Mouse (Mus musculus) heart, embryonic 16.5 days (tissue): ENCODE measurements around the gene Bloc1s3. TPM values are rescaled to one million over a fixed set of nuclear protein-coding genes. Genes with fewer than 3 reads are reported as not detected.

Experiments used
- ATAC-seq: fragments of 200-750 bp; cut with Nextera tagmentation; replicated peaks from 2 replicates; pipeline ENCODE4 v1.8.0; 2017; ENCODE audit warnings: moderate number of reproducible peaks; ENCODE audit not compliant: insufficient read depth, low FRiP score; ENCODE audit errors: extremely low read depth
- H3K27ac ChIP-seq: fragments of 300-500 bp; sonication (generic); 2 replicates; pipeline ENCODE4 v1.5.1; 2014; ENCODE audit warnings: mild to moderate bottlenecking, low read length, control low read depth, moderate library complexity
- H3K27me3 ChIP-seq: fragments of 300-500 bp; sonication (generic); 2 replicates; pipeline ENCODE4 v1.6.1; 2014; ENCODE audit warnings: low read length, mixed read lengths; ENCODE audit not compliant: control insufficient read depth, insufficient read depth
- H3K36me3 ChIP-seq: fragments of 300-500 bp; sonication (generic); 2 replicates; pipeline ENCODE4 v1.6.1; 2014; ENCODE audit not compliant: control insufficient read depth, insufficient read depth
- H3K4me1 ChIP-seq: fragments of 300-500 bp; sonication (generic); 2 replicates; pipeline ENCODE4 v1.6.1; 2014; ENCODE audit warnings: low read length, mixed read lengths; ENCODE audit not compliant: control insufficient read depth, insufficient read depth
- H3K4me2 ChIP-seq: fragments of 300-500 bp; sonication (generic); 2 replicates; pipeline ENCODE4 v1.6.1; 2014; ENCODE audit warnings: low read depth, mild to moderate bottlenecking, control low read depth, low read length
- H3K4me3 ChIP-seq: fragments of 300-500 bp; sonication (generic); 2 replicates; pipeline ENCODE4 v1.5.1; 2014; ENCODE audit warnings: mild to moderate bottlenecking, control low read depth, low read length
- H3K9ac ChIP-seq: fragments of 300-500 bp; sonication (generic); 2 replicates; pipeline ENCODE4 v1.6.1; 2014; ENCODE audit warnings: low read length, control low read depth
- H3K9me3 ChIP-seq: fragments of 300-500 bp; sonication (generic); replicated peaks from 2 replicates; pipeline ENCODE4 v1.6.1; 2016; ENCODE audit warnings: low read length; ENCODE audit not compliant: control insufficient read depth
- WGBS: fragments of 180-500 bp; shearing (Covaris S2); extraction: QIAGEN DNeasy Blood & Tissue Kit; methylation state at CpG from one replicate; pipeline ENCODE4 v1.1.7; 2014; 5-methylcytosine and 5-hydroxymethylcytosine counted together
- polyA plus RNA-seq: library from polyadenylated mRNA; unstranded; fragments of >200 nt; fragmentation: Nextera tagmentation; extraction: Ambion mirVana; gene quantifications from 2 replicates; pipeline ENCODE4 v1.2.1, GENCODE M21; 2015

Bloc1s3 gene
- polyA plus RNA-seq, 1 experiment from 2014 or later, result 1.7 TPM

GRCm38 (mm10) chr7:19462884-19463381 is 45.2 kb downstream of the Bloc1s3 start, which contains the start of gene Exoc3l2:
Gene Exoc3l2 (plus strand): TSS chr7:19463331.
- Histone ChIP-seq H3K36me3 (no peaks in the 10 kb centered on the region), H3K4me1 (peaks cover 8% of the 10 kb centered on the region), H3K27ac (no peak within 1 kb of the TSS), H3K4me2 (no peak within 1 kb of the TSS), H3K9ac (no peak within 1 kb of the TSS), H3K4me3 (no peak within 1 kb of the TSS), H3K27me3 (no peaks in the 10 kb centered on the region; the same call in 1 of the 2 replicates), H3K9me3 (no peaks in the 10 kb centered on the region)
- WGBS, result 36% methylated on average over 6 of the region's 6 CpGs
- no peak for ATAC-seq

DNA sequence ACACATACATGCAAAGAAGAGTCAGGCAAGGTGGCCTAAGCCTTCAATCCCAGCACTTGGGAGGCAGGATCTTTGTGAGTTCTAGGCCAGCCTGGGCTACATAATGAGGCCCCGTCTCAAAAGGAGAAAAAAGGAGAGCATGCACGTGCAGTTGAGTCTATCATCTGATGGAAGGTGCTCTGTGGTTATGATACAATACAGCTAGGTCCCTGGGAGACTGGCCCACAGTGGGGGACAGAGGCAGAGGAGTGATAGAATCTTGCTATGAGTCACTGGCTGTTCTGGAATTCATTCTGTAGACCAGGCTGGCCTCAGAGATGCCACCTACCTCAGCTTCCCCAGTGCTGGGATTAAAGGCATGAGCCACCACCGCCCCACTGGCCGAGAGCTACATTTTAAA is 45.7 kb downstream of the Bloc1s3 start:
- Histone ChIP-seq H3K36me3 (no peaks in the 10 kb centered on the region), H3K27ac (no peak overlapping the region), H3K27me3 (no peaks in the 10 kb centered on the region; the same call in 1 of the 2 replicates), H3K9me3 (no peaks in the 10 kb centered on the region), H3K4me1 (peaks cover 11% of the 10 kb centered on the region), H3K9ac (no peak overlapping the region), H3K4me2 (no peak overlapping the region), H3K4me3 (no peak overlapping the region)
- 63% methylated on average over 4 of the region's 4 CpGs for WGBS
- ATAC-seq, result no peak

GRCm38 (mm10) chr7:19461488-19461887 is 46.7 kb downstream of the Bloc1s3 start:
- WGBS, result 8% methylated on average over 6 of the region's 6 CpGs
- Histone ChIP-seq H3K4me2 (peak overlapping the region; percentile 28; the same call in 1 of the 2 replicates), H3K36me3 (no peaks in the 10 kb centered on the region), H3K9me3 (no peaks in the 10 kb centered on the region), H3K9ac (no peak overlapping the region), H3K4me1 (peaks cover 20% of the 10 kb centered on the region), H3K27ac (no peak overlapping the region), H3K27me3 (no peaks in the 10 kb centered on the region), H3K4me3 (no peak overlapping the region)
- no peak for ATAC-seq

- peaks cover 28% of the 10 kb centered on the region for H3K4me1 ChIP-seq
- no peak overlapping the region for H3K4me2 ChIP-seq
- ATAC-seq, result no peak
Measured at GRCm38 (mm10) chr7:19460500-19460899, 47.7 kb downstream of the Bloc1s3 start.

DNA sequence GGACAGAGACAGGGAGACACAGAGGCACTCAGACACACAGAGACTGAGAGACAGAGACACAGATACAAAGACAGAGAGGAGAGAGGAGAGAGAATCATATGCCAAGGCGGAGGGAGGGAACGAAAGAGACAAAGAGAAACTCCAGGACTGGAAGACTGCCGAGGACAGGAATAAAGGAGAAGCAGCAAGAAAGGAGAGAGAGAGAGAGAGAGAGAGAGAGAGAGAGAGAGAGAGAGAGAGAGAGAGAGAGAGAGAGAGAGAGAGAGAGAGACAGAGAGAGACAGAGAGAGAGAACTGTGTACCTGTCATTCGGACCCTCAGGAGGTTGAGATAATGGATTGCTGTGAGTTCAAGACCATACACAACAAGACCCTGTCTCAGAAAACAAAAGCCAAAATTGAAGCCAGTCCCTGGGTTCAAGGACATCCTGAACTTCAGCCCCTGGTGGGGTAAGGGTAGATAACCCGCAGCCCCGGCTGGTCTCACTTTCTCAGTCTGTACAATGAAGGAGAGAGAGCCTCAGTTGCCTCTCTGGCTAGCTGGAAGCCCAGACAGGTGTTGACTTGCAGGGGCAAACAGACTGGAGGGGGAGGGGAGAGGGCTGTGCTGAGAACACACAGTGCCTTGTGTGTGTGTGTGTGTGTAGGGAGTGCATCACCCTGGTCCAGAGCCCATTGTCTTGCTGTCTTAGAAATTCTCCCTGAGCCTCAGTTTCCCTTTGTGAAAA is 48.9 kb downstream of the Bloc1s3 start:
- peaks cover 24% of the 10 kb centered on the region for H3K4me1 ChIP-seq
- no peaks in the 10 kb centered on the region for H3K27me3 ChIP-seq
- H3K9ac ChIP-seq, result peak overlapping the region; percentile 90
- peak overlapping the region; percentile 63 for H3K4me2 ChIP-seq
- H3K36me3 ChIP-seq, result no peaks in the 10 kb centered on the region
- peak overlapping the region; percentile 11 for H3K27ac ChIP-seq
- H3K9me3 ChIP-seq, result no peaks in the 10 kb centered on the region
- ATAC-seq, result no peak
- 18% methylated on average over 6 of the region's 6 CpGs for WGBS
- peak overlapping the region; percentile 86 for H3K4me3 ChIP-seq

More at GRCm38 (mm10) chr7:19460500-19460899, 47.7 kb downstream of the Bloc1s3 start:
- no peaks in the 10 kb centered on the region for H3K36me3 ChIP-seq
- no peaks in the 10 kb centered on the region for H3K9me3 ChIP-seq
- H3K9ac ChIP-seq, result no peak overlapping the region
- H3K27ac ChIP-seq, result no peak overlapping the region
- H3K27me3 ChIP-seq, result no peaks in the 10 kb centered on the region
- no peak overlapping the region for H3K4me3 ChIP-seq
- WGBS, result 67% methylated on average over 1 of the region's 1 CpGs

DNA sequence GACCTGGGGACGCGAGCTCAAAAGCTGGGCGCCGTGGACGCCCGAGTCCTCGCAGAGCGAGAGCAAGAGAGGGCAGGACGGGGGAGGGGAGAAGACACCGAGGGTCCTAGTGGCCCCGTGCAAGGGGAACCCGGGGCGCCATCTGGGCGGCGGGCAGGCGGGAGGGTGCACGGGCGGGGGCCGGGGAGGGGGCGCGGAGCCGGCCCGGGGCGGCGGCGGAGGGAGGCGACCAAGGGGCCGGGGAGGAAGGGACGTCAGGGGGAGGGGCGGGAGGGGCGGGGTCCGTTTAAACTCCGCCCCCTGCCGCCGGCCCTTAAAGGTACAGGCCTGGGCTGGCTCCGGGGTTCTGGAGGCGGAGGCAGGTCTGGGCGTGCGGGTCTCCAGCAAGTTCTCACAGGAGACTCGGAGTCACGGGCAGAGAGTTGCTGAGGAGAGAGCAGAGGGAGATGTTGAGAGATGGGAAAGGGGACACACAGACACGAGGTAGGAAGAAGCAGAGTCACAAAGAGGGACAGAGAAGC is 49.5 kb downstream of the Bloc1s3 start, which contains the start of gene Mark4:
Gene Mark4 (minus strand): TSS at position 231 of the 521 bp plus-strand sequence.
- peak; percentile 90 for ATAC-seq
- Histone ChIP-seq H3K36me3 (no peaks in the 10 kb centered on the region), H3K27ac (peak within 1 kb of the TSS; percentile 81), H3K9ac (peak within 1 kb of the TSS; percentile 90), H3K9me3 (no peaks in the 10 kb centered on the region), H3K4me2 (peak within 1 kb of the TSS; percentile 96), H3K4me1 (peaks cover 24% of the 10 kb centered on the region), H3K4me3 (peak within 1 kb of the TSS; percentile 86), H3K27me3 (no peaks in the 10 kb centered on the region)
- WGBS, result 3% methylated on average over 24 of the region's 42 CpGs

- Histone ChIP-seq H3K36me3 (no peaks in the 10 kb centered on the region), H3K27me3 (no peaks in the 10 kb centered on the region), H3K4me1 (peaks cover 24% of the 10 kb centered on the region), H3K9me3 (no peaks in the 10 kb centered on the region), H3K9ac (peak overlapping the region; percentile 90), H3K27ac (peak overlapping the region; percentile 81), H3K4me2 (peak overlapping the region; percentile 96), H3K4me3 (peak overlapping the region; percentile 86)
- ATAC-seq, result peak; percentile 74
- under 1% methylated on average over 29 of the region's 31 CpGs for WGBS
Measured at GRCm38 (mm10) chr7:19458072-19458486, 50.1 kb downstream of the Bloc1s3 start.

GRCm38 (mm10) chr7:19457414-19458071 is 50.6 kb downstream of the Bloc1s3 start:
- ATAC-seq, result no peak
- H3K36me3 ChIP-seq, result no peaks in the 10 kb centered on the region
- 6% methylated on average over 14 of the region's 14 CpGs for WGBS

More at GRCm38 (mm10) chr7:19457414-19458071, 50.6 kb downstream of the Bloc1s3 start:
- Histone ChIP-seq H3K27ac (peak overlapping the region; percentile 81), H3K4me3 (peak overlapping the region; percentile 86), H3K4me1 (peaks cover 24% of the 10 kb centered on the region), H3K9ac (peak overlapping the region; percentile 90), H3K9me3 (no peaks in the 10 kb centered on the region), H3K4me2 (peak overlapping the region; percentile 96), H3K27me3 (no peaks in the 10 kb centered on the region)
